Mouse (Mus musculus): ENCODE measurements around the gene Ifnar2.
"Not testable (repeated sequence)": the region's sequence is repeated elsewhere in the genome, so short reads cannot be mapped to it uniquely, and the experiment has no call there.

- not testable (repeated sequence) for TF ChIP-seq CTCF, EP300 (IDR thresholded peaks at IDR 0.05; ENCODE audit: low read depth)
Measured at GRCm38 (mm10) chr16:91438599-91438998, 66.0 kb downstream of the Ifnar2 start.
